Mouse (Mus musculus) B cell, adult 67 days (primary cell): ENCODE measurements around the gene Kremen2. TPM values are rescaled to one million over a fixed set of nuclear protein-coding genes. Genes with fewer than 3 reads are reported as not detected.

Experiments
- total RNA-seq, 2 experiments: library from RNA; stranded (reverse); gene quantifications; 4 replicates each; pipeline ENCODE4 v1.2.4; 2023

Kremen2 gene
- total RNA-seq = not detected

DNA sequence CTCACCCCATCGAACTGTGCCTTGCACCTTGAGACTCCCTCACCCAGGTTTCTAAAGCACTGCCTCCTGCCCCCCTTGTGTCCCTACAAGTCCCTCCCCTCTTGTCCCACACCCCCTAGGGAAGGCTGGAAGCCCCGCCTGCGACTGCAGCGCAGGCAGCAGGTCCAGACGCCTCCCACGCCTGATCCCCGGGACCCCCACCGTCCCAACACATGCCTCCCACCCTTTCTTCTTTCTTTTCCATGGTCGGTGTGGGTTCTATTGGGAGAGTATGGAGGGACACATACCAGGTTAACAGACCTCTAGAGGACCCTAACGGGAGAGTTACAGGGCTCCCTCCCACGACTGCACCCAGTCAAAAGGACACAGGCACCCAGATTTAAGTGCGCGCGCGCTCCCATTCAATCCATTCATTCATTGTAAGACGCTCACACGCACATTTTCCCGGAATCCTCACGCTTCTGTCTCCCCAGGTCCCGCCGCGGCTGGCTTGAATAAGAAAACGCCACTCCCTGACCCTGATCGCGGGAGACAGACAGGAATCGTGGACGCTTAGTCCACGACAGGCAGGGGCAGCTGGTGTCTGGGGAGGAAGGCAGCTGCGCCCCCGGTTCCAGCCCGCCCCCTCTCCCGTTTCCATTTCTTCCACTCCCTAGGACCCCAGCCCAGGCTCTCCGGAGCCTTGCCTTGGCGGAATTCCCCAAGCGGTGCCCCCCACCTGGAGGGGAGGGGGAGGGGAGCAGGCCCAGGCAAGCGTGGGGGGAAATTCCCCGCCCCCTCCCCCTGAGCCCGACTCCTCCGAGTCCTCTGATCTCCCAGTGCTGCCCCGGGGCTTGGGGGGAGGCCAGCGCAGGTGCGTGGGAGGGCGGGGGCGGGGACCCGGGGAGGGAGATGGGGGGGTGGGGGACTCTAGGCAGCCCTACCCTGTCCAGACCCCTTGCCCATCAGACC, at the start of gene Kremen2:
Kremen2 (minus strand) TSS at position 533 of the 951 bp plus-strand sequence.

DNA sequence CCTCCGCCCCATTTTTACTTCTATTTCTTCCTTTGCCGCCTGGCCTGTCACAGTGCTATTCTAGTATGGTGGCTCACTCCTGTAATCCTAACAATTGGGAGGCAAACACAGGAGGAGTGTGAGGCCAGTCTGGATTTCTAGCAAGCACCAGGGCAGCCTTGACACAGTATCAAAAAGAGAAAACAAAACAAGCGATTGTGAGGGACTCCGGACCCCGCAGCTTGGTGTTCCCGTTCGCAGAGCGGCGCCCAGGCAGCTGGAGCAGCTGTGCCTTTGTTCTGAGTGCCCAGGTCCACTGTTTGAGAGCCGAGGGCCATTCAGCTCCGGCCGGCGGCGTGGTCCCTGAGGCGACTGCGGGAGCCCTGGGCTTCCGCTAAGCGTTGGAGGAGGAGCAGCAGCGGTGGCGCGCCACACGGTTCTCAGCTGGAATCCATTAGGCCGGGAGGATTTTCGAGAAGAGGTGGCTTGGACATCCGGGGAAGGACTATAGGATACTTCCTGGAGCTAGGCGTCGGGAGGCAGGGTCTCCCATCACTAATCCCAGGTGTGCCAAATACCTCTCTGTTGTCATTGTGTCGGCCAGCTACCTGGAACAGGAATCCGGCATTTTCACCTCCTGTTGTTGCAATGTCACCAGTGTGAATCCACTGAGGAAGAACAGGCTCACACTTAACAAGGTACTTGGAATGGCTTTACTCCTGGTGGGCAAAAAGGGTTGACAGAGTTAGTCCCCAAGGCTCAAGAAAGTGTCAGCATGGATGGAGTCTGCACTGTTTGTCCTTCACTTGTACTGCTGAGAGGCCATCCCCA, 44.8 kb upstream of the Kremen2 start, which contains the start of gene Srrm2:
Srrm2 (plus strand) TSS at position 264 of the 810 bp plus-strand sequence.

GRCm38 (mm10) chr17:23785561-23786471, 40.2 kb upstream of the Kremen2 start, which contains the start of gene Flywch2:
Flywch2 (minus strand) TSS chr17:23786081.

GRCm38 (mm10) chr17:23771284-23772218, 25.9 kb upstream of the Kremen2 start, which contains the start of gene Flywch1:
Flywch1 (minus strand) TSS chr17:23771602.

DNA sequence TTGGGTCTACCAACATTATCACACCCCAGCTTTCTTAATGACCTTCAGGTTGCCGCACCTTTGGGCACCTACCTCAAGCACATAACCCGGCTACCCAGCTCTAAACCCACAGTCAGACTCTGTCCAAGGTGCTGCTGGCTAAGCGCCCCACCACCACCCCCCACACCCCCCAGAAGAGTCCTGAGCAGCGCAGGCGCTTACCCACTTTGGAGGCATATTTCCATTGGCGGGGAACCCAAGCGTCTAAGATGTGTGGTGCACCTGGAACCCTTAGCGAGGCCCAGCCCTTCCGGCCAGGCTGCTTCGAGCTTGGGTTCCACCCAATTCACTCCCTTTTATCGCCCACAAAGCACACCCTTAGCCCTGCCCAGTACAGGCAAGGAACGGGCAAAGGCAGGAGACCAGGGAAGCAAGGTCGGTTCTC, 5.0 kb downstream of the Kremen2 start, which contains the start of gene Paqr4:
Paqr4 (minus strand) TSS at position 270 of the 424 bp plus-strand sequence.

GRCm38 (mm10) chr17:23725999-23726757, 19.5 kb downstream of the Kremen2 start, which contains the start of gene Pkmyt1:
Pkmyt1 (plus strand) TSS chr17:23726336.

GRCm38 (mm10) chr17:23722376-23723125, 23.1 kb downstream of the Kremen2 start, which contains the start of gene 1520401A03Rik:
1520401A03Rik (minus strand) TSS chr17:23722783.

Other genes with a start within 250 kb of the Kremen2 start
- 10 to 100 TPM in 1 of 2 experiments, 1 to 10 TPM in 1; 8.3 to 11.5 TPM for gene Zfp213, start 181.6 kb downstream of the Kremen2 start, total RNA-seq
- not detected for gene Zfp13, start 146.3 kb downstream of the Kremen2 start, total RNA-seq
- gene Zscan10, start 145.0 kb downstream of the Kremen2 start, total RNA-seq = not detected
- not detected for gene Mmp25, start 100.6 kb downstream of the Kremen2 start, total RNA-seq
- under 1 TPM in 1 of 2 experiments, not detected in 1; 0.36 TPM for gene Bicdl2, start 85.3 kb downstream of the Kremen2 start, total RNA-seq
- gene Hcfc1r1, start 72.2 kb downstream of the Kremen2 start, total RNA-seq = 10 to 100 TPM; 40.1 to 46.3 TPM
- 10 to 100 TPM; 24.5 to 27.7 TPM for gene Thoc6, start 72.0 kb downstream of the Kremen2 start, total RNA-seq
- gene Tnfrsf12a, start 68.4 kb downstream of the Kremen2 start, total RNA-seq = 10 to 100 TPM; 10.2 to 15.2 TPM
- gene Cldn6, start 66.6 kb downstream of the Kremen2 start, total RNA-seq = not detected
- not detected for gene Cldn9, start 61.8 kb downstream of the Kremen2 start, total RNA-seq
- not detected for gene 1520401A03Rik, start 23.1 kb downstream of the Kremen2 start, total RNA-seq
- gene Pkmyt1, start 19.5 kb downstream of the Kremen2 start, total RNA-seq = 10 to 100 TPM; 32.9 to 38.9 TPM
- gene Paqr4, start 5.0 kb downstream of the Kremen2 start, total RNA-seq = 1 to 10 TPM in 1 of 2 experiments, under 1 TPM in 1; 0.20 to 1.0 TPM
- gene Flywch1, start 25.8 kb upstream of the Kremen2 start, total RNA-seq = 10 to 100 TPM; 24.9 to 32.8 TPM
- not detected for gene Flywch2, start 40.2 kb upstream of the Kremen2 start, total RNA-seq
- gene Srrm2, start 44.7 kb upstream of the Kremen2 start, total RNA-seq = 1,000 to 10,000 TPM; 1,310 to 1,340 TPM
- 100 to 1,000 TPM; 164 to 171 TPM for gene Elob, start 83.3 kb upstream of the Kremen2 start, total RNA-seq
- gene Prss33, start 90.2 kb upstream of the Kremen2 start, total RNA-seq = not detected
- not detected for gene Prss32, start 98.0 kb upstream of the Kremen2 start, total RNA-seq
- under 1 TPM in 1 of 2 experiments, not detected in 1; 0.41 TPM for gene Prss41, start 98.3 kb upstream of the Kremen2 start, total RNA-seq
- not detected for gene Prss21, start 122.2 kb upstream of the Kremen2 start, total RNA-seq
- gene Dcpp1, start 135.0 kb upstream of the Kremen2 start, total RNA-seq = not detected
- gene Dcpp2, start 135.0 kb upstream of the Kremen2 start, total RNA-seq = not detected
- not detected for gene Dcpp3, start 171.6 kb upstream of the Kremen2 start, total RNA-seq
- gene Sbp, start 195.8 kb upstream of the Kremen2 start, total RNA-seq = not detected
- not detected for gene Sbpl, start 209.4 kb upstream of the Kremen2 start, total RNA-seq
- gene Prss30, start 234.7 kb upstream of the Kremen2 start, total RNA-seq = not detected